Mouse (Mus musculus): ENCODE results near the gene Grb7. TPM values are rescaled to one million over a fixed set of nuclear protein-coding genes. Genes with fewer than 3 reads are reported as not detected.

Gene Grb7
- polyA plus RNA-seq, 2 experiments: 8.1 to 9.1 TPM

GRCm38 (mm10) chr11:98459860-98460259 is 13.7 kb downstream of the Grb7 start:
- Histone ChIP-seq H3K27me3 (ENCODE audit: control insufficient read depth, insufficient read depth, low read length) (peaks cover 17% of the 10 kb centered on the region; the same call in 1 of the 2 replicates), H3K4me1 (ENCODE audit: control insufficient read depth, insufficient read depth, low read length) (0 out of 2 replicates have a peak, but pooled peaks cover 2% of the 10 kb centered on the region), H3K36me3 (ENCODE audit: control insufficient read depth, insufficient read depth, low read length) (no peaks in the 10 kb centered on the region), H3K9ac (ENCODE audit: low read depth, low read length, severe bottlenecking) (no peak overlapping the region), H3K27ac (replicated peaks; ENCODE audit: low read depth, low read length) (no peak overlapping the region), H3K9me3 (ENCODE audit: control insufficient read depth, low read length) (no peaks in the 10 kb centered on the region), H3K4me3 (replicated peaks; ENCODE audit: low read length) (no peak overlapping the region), H3K4me2 (replicated peaks; ENCODE audit: low read depth, low read length, severe bottlenecking) (no peak overlapping the region)
- TF ChIP-seq POLR2A (IDR thresholded peaks at IDR 0.05; ENCODE audit: borderline replicate concordance, extremely low read depth, insufficient read depth, insufficient read length): no peak
- no peak for DNase-seq (ENCODE audit: low spot score)
- ATAC-seq (ENCODE audit: low FRiP score, low read depth): no peak
- 83% methylated on average over 9 of the region's 9 CpGs for WGBS

- TF ChIP-seq POLR2A (IDR thresholded peaks at IDR 0.05; ENCODE audit: borderline replicate concordance, extremely low read depth, insufficient read depth, insufficient read length): no peak
- WGBS: 37% methylated on average over 6 of the region's 6 CpGs
- Histone ChIP-seq H3K4me3 (replicated peaks; ENCODE audit: low read length) (no peak overlapping the region), H3K27me3 (ENCODE audit: control insufficient read depth, insufficient read depth, low read length) (peaks cover 17% of the 10 kb centered on the region; the same call in 1 of the 2 replicates), H3K4me2 (replicated peaks; ENCODE audit: low read depth, low read length, severe bottlenecking) (no peak overlapping the region), H3K9me3 (ENCODE audit: control insufficient read depth, low read length) (no peaks in the 10 kb centered on the region), H3K36me3 (ENCODE audit: control insufficient read depth, insufficient read depth, low read length) (no peaks in the 10 kb centered on the region), H3K27ac (replicated peaks; ENCODE audit: low read depth, low read length) (no peak overlapping the region), H3K4me1 (ENCODE audit: control insufficient read depth, insufficient read depth, low read length) (0 out of 2 replicates have a peak, but pooled peaks cover 2% of the 10 kb centered on the region), H3K9ac (ENCODE audit: low read depth, low read length, severe bottlenecking) (no peak overlapping the region)
- DNase-seq (ENCODE audit: low spot score): no peak
- no peak for ATAC-seq (ENCODE audit: low FRiP score, low read depth)
Measured at GRCm38 (mm10) chr11:98461109-98461720, 15.0 kb downstream of the Grb7 start.

DNA sequence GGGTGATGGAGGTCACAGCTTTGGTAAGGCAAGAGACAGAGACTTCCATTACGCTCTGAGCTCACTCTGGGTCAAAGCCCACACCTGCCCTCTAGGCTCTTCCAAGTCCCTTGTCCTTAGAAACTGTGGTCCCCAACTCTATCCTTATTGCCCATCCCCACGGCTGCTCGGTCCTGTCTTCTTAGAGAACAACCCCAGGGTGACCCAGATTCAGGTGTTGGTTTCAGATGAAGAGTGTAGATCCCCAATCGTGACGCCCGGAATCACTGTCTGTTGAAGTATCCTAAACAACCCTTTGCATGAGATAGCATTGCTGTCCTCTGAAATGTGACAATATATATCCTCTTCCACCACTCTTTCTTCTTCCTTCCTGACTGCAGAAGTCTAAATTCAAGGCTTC is 16.1 kb downstream of the Grb7 start:
- Histone ChIP-seq H3K27ac (replicated peaks; ENCODE audit: low read depth, low read length) (no peak overlapping the region), H3K4me3 (replicated peaks; ENCODE audit: low read length) (no peak overlapping the region), H3K9me3 (ENCODE audit: control insufficient read depth, low read length) (no peaks in the 10 kb centered on the region), H3K9ac (ENCODE audit: low read depth, low read length, severe bottlenecking) (no peak overlapping the region), H3K36me3 (ENCODE audit: control insufficient read depth, insufficient read depth, low read length) (no peaks in the 10 kb centered on the region), H3K27me3 (ENCODE audit: control insufficient read depth, insufficient read depth, low read length) (peaks cover 17% of the 10 kb centered on the region; the same call in 1 of the 2 replicates), H3K4me1 (ENCODE audit: control insufficient read depth, insufficient read depth, low read length) (0 out of 2 replicates have a peak, but pooled peaks cover 2% of the 10 kb centered on the region), H3K4me2 (replicated peaks; ENCODE audit: low read depth, low read length, severe bottlenecking) (no peak overlapping the region)
- DNase-seq (ENCODE audit: low spot score): no peak
- ATAC-seq (ENCODE audit: low FRiP score, low read depth): no peak
- 94% methylated on average over 6 of the region's 6 CpGs for WGBS
- no peak for TF ChIP-seq POLR2A (IDR thresholded peaks at IDR 0.05; ENCODE audit: borderline replicate concordance, extremely low read depth, insufficient read depth, insufficient read length)

DNA sequence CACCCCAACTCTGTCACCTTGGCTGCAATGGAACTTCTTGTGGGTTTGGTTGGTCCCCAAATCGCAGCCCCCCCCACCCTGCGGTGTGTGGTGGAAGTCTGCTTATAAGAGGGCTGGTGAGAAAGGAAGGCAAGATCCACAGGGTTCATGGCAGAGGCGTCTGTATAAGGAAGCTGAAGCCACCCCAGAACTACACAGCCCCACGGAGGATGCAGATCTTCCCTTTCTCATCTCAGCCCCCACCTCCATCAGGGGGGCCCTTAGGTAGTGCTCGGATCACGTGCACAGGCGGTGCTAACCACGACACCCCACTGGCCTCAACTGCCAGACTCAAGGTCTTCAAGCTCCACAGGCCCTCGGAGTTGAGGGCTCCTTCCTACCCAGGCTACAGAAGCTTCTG is 17.7 kb downstream of the Grb7 start:
- H3K27ac ChIP-seq (replicated peaks; ENCODE audit: low read depth, low read length): no peak overlapping the region
- no peak overlapping the region for H3K9ac ChIP-seq (ENCODE audit: low read depth, low read length, severe bottlenecking)
- no peak overlapping the region for H3K4me3 ChIP-seq (replicated peaks; ENCODE audit: low read length)
- H3K9me3 ChIP-seq (ENCODE audit: control insufficient read depth, low read length): no peaks in the 10 kb centered on the region
- peaks cover 9% of the 10 kb centered on the region; the same call in 1 of the 2 replicates for H3K27me3 ChIP-seq (ENCODE audit: control insufficient read depth, insufficient read depth, low read length)
- ATAC-seq (ENCODE audit: low FRiP score, low read depth) (no peak), DNase-seq (ENCODE audit: low spot score) (no peak)
- no peaks in the 10 kb centered on the region for H3K4me1 ChIP-seq (ENCODE audit: control insufficient read depth, insufficient read depth, low read length)
- TF ChIP-seq POLR2A (IDR thresholded peaks at IDR 0.05; ENCODE audit: borderline replicate concordance, extremely low read depth, insufficient read depth, insufficient read length): no peak
- H3K4me2 ChIP-seq (replicated peaks; ENCODE audit: low read depth, low read length, severe bottlenecking): no peak overlapping the region
- 80% methylated on average over 9 of the region's 9 CpGs for WGBS
- H3K36me3 ChIP-seq (ENCODE audit: control insufficient read depth, insufficient read depth, low read length): no peaks in the 10 kb centered on the region

DNA sequence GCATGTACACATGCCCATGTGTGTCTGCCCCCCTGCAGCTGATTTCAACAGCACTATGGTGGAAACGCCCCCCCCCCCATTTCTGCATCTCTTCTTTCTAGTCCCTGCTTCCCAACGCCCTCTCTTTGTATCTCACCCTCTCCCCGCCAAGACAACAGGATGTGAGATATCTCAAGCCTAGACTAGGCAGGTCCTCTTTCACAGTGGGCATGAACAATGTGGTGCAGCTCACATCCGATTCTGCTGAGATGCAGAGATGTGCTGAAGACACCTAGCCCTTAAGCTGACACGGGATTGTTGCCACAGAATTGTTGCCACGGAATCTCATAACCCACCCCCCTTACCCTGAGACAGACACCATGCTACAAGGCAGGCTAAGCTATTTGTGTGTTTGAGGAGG is 18.3 kb downstream of the Grb7 start:
- Histone ChIP-seq H3K36me3 (ENCODE audit: control insufficient read depth, insufficient read depth, low read length) (no peaks in the 10 kb centered on the region), H3K4me3 (replicated peaks; ENCODE audit: low read length) (no peak overlapping the region), H3K4me2 (replicated peaks; ENCODE audit: low read depth, low read length, severe bottlenecking) (no peak overlapping the region), H3K4me1 (ENCODE audit: control insufficient read depth, insufficient read depth, low read length) (no peaks in the 10 kb centered on the region), H3K27ac (replicated peaks; ENCODE audit: low read depth, low read length) (no peak overlapping the region), H3K9me3 (ENCODE audit: control insufficient read depth, low read length) (no peaks in the 10 kb centered on the region), H3K27me3 (ENCODE audit: control insufficient read depth, insufficient read depth, low read length) (peaks cover 4% of the 10 kb centered on the region; the same call in 1 of the 2 replicates), H3K9ac (ENCODE audit: low read depth, low read length, severe bottlenecking) (no peak overlapping the region)
- ATAC-seq (ENCODE audit: low FRiP score, low read depth) (no peak), DNase-seq (ENCODE audit: low spot score) (no peak)
- TF ChIP-seq POLR2A (IDR thresholded peaks at IDR 0.05; ENCODE audit: borderline replicate concordance, extremely low read depth, insufficient read depth, insufficient read length): no peak
- 67% methylated on average over 6 of the region's 6 CpGs for WGBS
